Mouse (Mus musculus) C2C12 (cell line): Measurements from ENCODE around the gene Esr2.

ENCODE experiments used
- CTCF ChIP-seq: IDR thresholded peaks from one replicate; pipeline ENCODE4 v1.5.1; 2011; ENCODE audit not compliant: control insufficient read depth, insufficient read depth, insufficient read length
- MAX ChIP-seq: IDR thresholded peaks from one replicate; pipeline ENCODE4 v1.6.1; 2011; ENCODE audit warnings: mild to moderate bottlenecking, control low read depth

DNA sequence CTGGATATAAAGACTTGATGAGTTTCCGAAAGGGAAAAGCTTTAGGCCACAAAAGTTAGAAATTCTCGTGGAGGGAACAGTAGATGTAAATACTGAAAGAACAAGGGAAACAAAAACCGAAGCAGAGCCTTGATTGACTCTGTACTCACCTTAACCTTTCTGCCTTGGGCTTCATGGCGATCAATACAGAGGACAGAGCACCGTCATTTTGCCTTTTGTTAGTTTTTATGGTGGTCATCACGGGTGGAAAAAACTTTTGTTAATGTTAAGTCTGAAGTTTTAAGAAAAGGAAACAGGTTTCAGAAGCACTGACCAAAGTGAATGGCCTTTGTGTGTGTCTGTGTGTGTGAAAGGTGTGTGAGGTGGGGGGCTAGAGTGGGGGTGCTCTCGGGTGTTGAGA, 103.1 kb downstream of the Esr2 start:
- TF ChIP-seq CTCF, result no peak
- TF ChIP-seq MAX, result no peak
